ENCODE assay signal across 8 mouse cellular contexts in genomic region chr1:180767541-180768333, GRCm38 (mm10). TPM values are rescaled to one million over a fixed set of nuclear protein-coding genes. Genes with fewer than 3 reads are reported as not detected.
DNase-seq lines count a peak whose midpoint lies in the region; ATAC-seq and TF ChIP-seq lines count a peak whose summit lies in the region.

No protein-coding gene starts in this region.

- intact Hi-C loops in left cerebral cortex, postnatal 10 days (cut with DNase I) = loop anchor here (10.0 kb wide), 1 partner anchor 503 kb away; the partner anchor contains the start of gene Psen2

- TF ChIP-seq EP300 in lung, postnatal 0 days (IDR thresholded peaks at IDR 0.05) = no peak

- DNase-seq in cerebellum, adult 18-20 months = no peak
- DNase-seq in spleen, adult 2 months (ENCODE audit: low read depth in 1 of 2, low spot score in 2 of 2) = no peak
- no peak for DNase-seq in spleen, postnatal 14 days (ENCODE audit: low spot score in 2 of 2)
- DNase-seq in hindbrain, embryonic 11.5 days (ENCODE audit: low spot score) = no peak
- DNase-seq in lung, postnatal 0 days (ENCODE audit: low spot score) = peak; percentile 30
- peak; percentile 41 for DNase-seq in thymus, adult 2 months
- no peak for DNase-seq in left cerebral cortex, postnatal 10 days (ENCODE audit: extremely low spot score in 1 of 2, low spot score in 2 of 2)

- ATAC-seq in cerebellum, adult (ENCODE audit: insufficient number of reproducible peaks, low FRiP score, low TSS enrichment) = peak; percentile 41; the same call in 1 of the 2 replicates
- ATAC-seq in hindbrain, embryonic 11.5 days (ENCODE audit: low FRiP score) = peak; percentile 46; the same call in 1 of the 2 replicates
- peak; percentile 14 for ATAC-seq in lung, postnatal 0 days

- H3K27me3 ChIP-seq in spleen, adult 2 months (ENCODE audit: control insufficient read depth, insufficient read depth, low read length) = no peaks in the 10 kb centered on the region
- no peaks in the 10 kb centered on the region for H3K27me3 ChIP-seq in hindbrain, embryonic 11.5 days (ENCODE audit: control insufficient read depth, insufficient read depth, low read length)
- H3K27me3 ChIP-seq in lung, postnatal 0 days (replicated peaks; ENCODE audit: insufficient read depth, low read length) = 0 out of 2 replicates have a peak, but pooled peaks cover 3% of the 10 kb centered on the region
- H3K27me3 ChIP-seq in thymus, adult 2 months (ENCODE audit: control insufficient read depth, insufficient read depth, low read length) = no peaks in the 10 kb centered on the region; the same call in 1 of the 2 replicates

- peak overlapping the region; percentile 84 for H3K9ac ChIP-seq in hindbrain, embryonic 11.5 days (ENCODE audit: low read depth, low read length)
- peak overlapping the region; percentile 51 for H3K9ac ChIP-seq in lung, postnatal 0 days (replicated peaks; ENCODE audit: low read depth)

- H3K4me2 ChIP-seq in hindbrain, embryonic 11.5 days (replicated peaks; ENCODE audit: low read depth, low read length) = peak overlapping the region; percentile 79
- H3K4me2 ChIP-seq in lung, postnatal 0 days (replicated peaks; ENCODE audit: low read depth, low read length) = peak overlapping the region; percentile 75

- peaks cover 27% of the 10 kb centered on the region for H3K4me1 ChIP-seq in spleen, adult 2 months (ENCODE audit: control insufficient read depth, insufficient read depth, insufficient read length)
- H3K4me1 ChIP-seq in hindbrain, embryonic 11.5 days (replicated peaks; ENCODE audit: control insufficient read depth, insufficient read depth, low read length) = no peaks in the 10 kb centered on the region; the same call in 1 of the 2 replicates
- peaks cover 15% of the 10 kb centered on the region; the same call in 1 of the 2 replicates for H3K4me1 ChIP-seq in lung, postnatal 0 days (ENCODE audit: insufficient read depth, low read depth, low read length)
- H3K4me1 ChIP-seq in thymus, adult 2 months (replicated peaks; ENCODE audit: control insufficient read depth, insufficient read depth, low read length) = peaks cover 51% of the 10 kb centered on the region

- 11% methylated on average over 10 of the region's 10 CpGs for WGBS in spleen, adult 2 months
- 16% methylated on average over 10 of the region's 10 CpGs for WGBS in hindbrain, embryonic 11.5 days
- WGBS in lung, postnatal 0 days = 14% methylated on average over 10 of the region's 10 CpGs
- 14% methylated on average over 10 of the region's 10 CpGs for WGBS in thymus, adult 2 months

- TF ChIP-seq CTCF in spleen, adult 2 months (IDR thresholded peaks at IDR 0.05; ENCODE audit: extremely low read depth, insufficient read depth, insufficient read length, insufficient replicate concordance) = no peak
- TF ChIP-seq CTCF in lung, postnatal 0 days (IDR thresholded peaks at IDR 0.05) = peak; percentile 33
- no peak for TF ChIP-seq CTCF in thymus, adult 2 months (IDR thresholded peaks at IDR 0.05; ENCODE audit: borderline replicate concordance, control insufficient read depth, extremely low read depth, insufficient read depth, low read length, poor library complexity)

- peak overlapping the region; percentile 98 for H3K27ac ChIP-seq in spleen, adult 2 months (ENCODE audit: insufficient read depth, low read length)
- peak overlapping the region; percentile 62 for H3K27ac ChIP-seq in hindbrain, embryonic 11.5 days (ENCODE audit: low read depth, low read length)
- H3K27ac ChIP-seq in lung, postnatal 0 days (ENCODE audit: low read length) = peak overlapping the region; percentile 74
- peak overlapping the region; percentile 60 for H3K27ac ChIP-seq in thymus, adult 2 months (ENCODE audit: control insufficient read depth, insufficient read depth, low read length)

- H3K4me3 ChIP-seq in spleen, adult 2 months (ENCODE audit: extremely low read depth, insufficient read depth, insufficient read length) = peak overlapping the region; percentile 87
- H3K4me3 ChIP-seq in hindbrain, embryonic 11.5 days (ENCODE audit: low read depth, low read length) = peak overlapping the region; percentile 53
- peak overlapping the region; percentile 50 for H3K4me3 ChIP-seq in lung, postnatal 0 days (ENCODE audit: low read depth, low read length)
- peak overlapping the region; percentile 64 for H3K4me3 ChIP-seq in thymus, adult 2 months (ENCODE audit: control insufficient read depth, insufficient read depth, low read length)

- H3K36me3 ChIP-seq in spleen, adult 2 months (ENCODE audit: control insufficient read depth, insufficient read depth, low read length) = no peaks in the 10 kb centered on the region
- H3K36me3 ChIP-seq in hindbrain, embryonic 11.5 days (ENCODE audit: control insufficient read depth, insufficient read depth, low read length) = no peaks in the 10 kb centered on the region
- no peaks in the 10 kb centered on the region for H3K36me3 ChIP-seq in lung, postnatal 0 days (ENCODE audit: insufficient read depth, low read length)
- no peaks in the 10 kb centered on the region for H3K36me3 ChIP-seq in thymus, adult 2 months (ENCODE audit: control insufficient read depth, insufficient read depth, low read length)

- no peaks in the 10 kb centered on the region for H3K9me3 ChIP-seq in hindbrain, embryonic 11.5 days (ENCODE audit: control insufficient read depth, low read length)
- no peaks in the 10 kb centered on the region for H3K9me3 ChIP-seq in lung, postnatal 0 days (ENCODE audit: low read length)

- no peak for TF ChIP-seq POLR2A in spleen, adult 2 months (IDR thresholded peaks at IDR 0.05; ENCODE audit: low read depth, low read length)
- no peak for TF ChIP-seq POLR2A in thymus, adult 2 months (IDR thresholded peaks at IDR 0.05; ENCODE audit: control insufficient read depth, extremely low read depth, insufficient read depth, low read length, poor library complexity)

RNA-seq across cellular contexts. Expression of gene Acbd3, which starts 41.9 kb away (rescaled TPM):
- 7.3 and 8.2 TPM in 2 replicates for polyA plus RNA-seq in spleen, adult 2 months (2012; rRNA removed)
- polyA plus RNA-seq in hindbrain, embryonic 11.5 days (2014; fragmentation: Nextera tagmentation; extraction: Ambion mirVana) = 24.8 and 27.7 TPM in 2 replicates
- 17.0 and 18.5 TPM in 2 replicates for polyA plus RNA-seq in lung, postnatal 0 days (2015; fragmentation: Nextera tagmentation; extraction: Ambion mirVana)
- 14.8 and 16.7 TPM in 2 replicates for polyA plus RNA-seq in thymus, adult 2 months (2012; rRNA removed)
- 10 to 100 TPM; 31.8 to 32.2 TPM for total RNA-seq in left cerebral cortex, postnatal 10 days (2021)

RNA-seq across cellular contexts. Expression of gene H3f3a, which starts 46.0 kb away (rescaled TPM):
- polyA plus RNA-seq in spleen, adult 2 months (2012; rRNA removed) = 361 and 391 TPM in 2 replicates
- polyA plus RNA-seq in hindbrain, embryonic 11.5 days (2014; fragmentation: Nextera tagmentation; extraction: Ambion mirVana) = 3,542 and 3,682 TPM in 2 replicates
- 1,774 and 1,827 TPM in 2 replicates for polyA plus RNA-seq in lung, postnatal 0 days (2015; fragmentation: Nextera tagmentation; extraction: Ambion mirVana)
- polyA plus RNA-seq in thymus, adult 2 months (2012; rRNA removed) = 750 and 796 TPM in 2 replicates
- total RNA-seq in left cerebral cortex, postnatal 10 days (2021) = 100 to 1,000 TPM; 442 to 467 TPM

Comparison
In these comparisons a context has a peak if more than half of its experiments do, and no peak if none do; other contexts are left out.
1. DNase-seq: peak in lung, postnatal 0 days (single experiment) and thymus, adult 2 months (single experiment); none in cerebellum, adult 18-20 months (0 of 2), spleen, adult 2 months (0 of 2), spleen, postnatal 14 days (0 of 2), hindbrain, embryonic 11.5 days (single experiment) and left cerebral cortex, postnatal 10 days (0 of 2).
2. Peak in every context shown above with its lines, with median percentiles within 50 percentile points of each other: ATAC-seq, H3K27ac ChIP-seq and H3K4me3 ChIP-seq.